Mouse (Mus musculus) midbrain, embryonic 16.5 days (tissue): Measurements from ENCODE around the gene Tmem178b. TPM values are rescaled to one million over a fixed set of nuclear protein-coding genes. Genes with fewer than 3 reads are reported as not detected.

ENCODE experiments used
- ATAC-seq: fragments of 200-750 bp; cut with Nextera tagmentation; 2 replicates; pipeline ENCODE4 v1.8.0; 2017; ENCODE audit warnings: moderate TSS enrichment
- H3K27ac ChIP-seq: fragments of 300-500 bp; sonication (generic); 2 replicates; pipeline ENCODE4 v1.5.1; 2014; ENCODE audit warnings: mild to moderate bottlenecking, low read length, mixed read lengths
- H3K27me3 ChIP-seq: fragments of 300-500 bp; sonication (generic); 2 replicates; pipeline ENCODE4 v1.6.1; 2014; ENCODE audit warnings: low read depth, low read length, mixed read lengths; ENCODE audit not compliant: control insufficient read depth, insufficient read depth
- H3K36me3 ChIP-seq: fragments of 300-500 bp; sonication (generic); 2 replicates; pipeline ENCODE4 v1.6.1; 2014; ENCODE audit warnings: mild to moderate bottlenecking, low read length, moderate library complexity, mixed read lengths; ENCODE audit not compliant: control insufficient read depth, insufficient read depth
- H3K4me1 ChIP-seq: fragments of 300-500 bp; sonication (generic); 2 replicates; pipeline ENCODE4 v1.6.1; 2014; ENCODE audit warnings: mild to moderate bottlenecking, low read length, mixed read lengths; ENCODE audit not compliant: control insufficient read depth, insufficient read depth
- H3K4me2 ChIP-seq: fragments of 300-500 bp; sonication (generic); 2 replicates; pipeline ENCODE4 v1.6.1; 2014; ENCODE audit warnings: mild to moderate bottlenecking, low read length, mixed read lengths
- H3K4me3 ChIP-seq: fragments of 300-500 bp; sonication (generic); 2 replicates; pipeline ENCODE4 v1.5.1; 2014; ENCODE audit warnings: low read depth, mild to moderate bottlenecking, low read length, moderate library complexity, mixed read lengths
- H3K9ac ChIP-seq: fragments of 300-500 bp; sonication (generic); 2 replicates; pipeline ENCODE4 v1.6.1; 2014; ENCODE audit warnings: low read depth, low read length, mixed read lengths
- H3K9me3 ChIP-seq: fragments of 300-500 bp; sonication (generic); replicated peaks from 2 replicates; pipeline ENCODE4 v1.6.1; 2014; ENCODE audit warnings: mild to moderate bottlenecking, low read length, mixed read lengths; ENCODE audit not compliant: control insufficient read depth, poor library complexity, severe bottlenecking
- WGBS: fragments of 180-500 bp; shearing (Covaris S2); extraction: QIAGEN DNeasy Blood & Tissue Kit; methylation state at CpG from one replicate; pipeline ENCODE4 v1.1.7; 2014; 5-methylcytosine and 5-hydroxymethylcytosine counted together
- polyA plus RNA-seq: library from polyadenylated mRNA; unstranded; fragments of >200 nt; fragmentation: Nextera tagmentation; extraction: Ambion mirVana; gene quantifications from 2 replicates; pipeline ENCODE4 v1.2.1, GENCODE M21; 2015

Tmem178b gene
- polyA plus RNA-seq, 1 experiment from 2014 or later = 32.8 TPM

DNA sequence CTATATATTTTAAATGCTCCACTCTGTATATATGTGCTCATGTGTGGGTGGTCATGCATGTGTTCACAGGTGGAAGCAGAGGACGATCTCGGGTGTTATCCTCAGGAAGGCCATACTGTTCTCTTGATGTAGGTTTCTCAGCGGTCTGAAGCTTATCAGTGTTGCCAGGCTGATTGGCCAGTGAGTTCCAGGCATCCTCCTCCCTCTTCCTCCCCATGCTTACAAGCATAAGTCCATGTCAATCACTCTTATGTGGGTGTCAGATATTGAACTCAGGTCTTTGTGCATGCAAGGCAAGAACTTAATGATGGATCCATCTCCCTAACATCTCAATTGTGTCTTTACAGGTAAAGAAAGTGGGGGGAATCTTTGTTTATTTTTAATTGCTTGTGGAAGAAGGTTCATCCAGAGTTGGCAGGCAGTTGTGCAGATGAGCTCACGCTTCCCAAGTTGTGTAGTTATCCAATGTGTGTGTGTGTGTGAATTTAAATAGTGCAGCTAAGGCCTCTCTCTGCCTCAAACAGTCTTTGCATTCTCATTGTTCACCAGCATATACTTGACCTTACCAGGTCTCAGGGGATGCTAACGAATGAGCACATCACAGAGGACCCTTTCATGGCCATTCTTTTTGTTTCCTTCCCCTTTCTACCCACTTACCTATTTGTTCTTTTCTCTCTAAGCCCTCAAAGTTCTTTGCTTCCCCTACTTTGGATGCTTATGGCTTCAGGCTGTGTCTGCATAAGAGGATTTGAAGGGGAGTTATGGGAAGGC is 72.8 kb downstream of the Tmem178b start:
- no peaks in the 10 kb centered on the region for H3K9me3 ChIP-seq
- no peaks in the 10 kb centered on the region for H3K27me3 ChIP-seq
- no peak overlapping the region for H3K27ac ChIP-seq
- no peak overlapping the region for H3K9ac ChIP-seq
- peaks cover 4% of the 10 kb centered on the region; the same call in 1 of the 2 replicates for H3K4me1 ChIP-seq
- no peak overlapping the region for H3K4me2 ChIP-seq
- 68% methylated on average over 5 of the region's 5 CpGs for WGBS
- no peaks in the 10 kb centered on the region for H3K36me3 ChIP-seq
- H3K4me3 ChIP-seq = no peak overlapping the region
- no peak for ATAC-seq

DNA sequence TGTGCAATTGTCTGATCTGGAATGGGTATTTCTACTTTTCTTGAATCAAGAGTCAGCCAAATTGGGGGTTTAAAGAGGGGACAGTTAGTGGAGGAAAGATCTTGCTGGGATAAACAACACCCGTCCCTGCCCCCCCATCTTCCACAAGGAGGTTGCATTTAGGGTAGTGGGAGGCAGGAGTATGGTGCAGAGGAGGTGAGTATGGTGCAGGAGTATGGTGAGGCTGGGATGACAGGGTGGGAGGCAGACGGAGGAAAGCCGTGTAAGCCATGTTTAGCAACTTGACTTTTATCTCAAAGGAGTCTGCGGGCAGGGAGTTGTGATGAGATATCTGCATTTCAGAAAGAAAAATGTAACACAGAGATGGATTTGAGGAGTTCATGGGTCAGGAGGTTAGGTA is 73.5 kb downstream of the Tmem178b start:
- Histone ChIP-seq H3K36me3 (no peaks in the 10 kb centered on the region), H3K4me2 (no peak overlapping the region), H3K27me3 (no peaks in the 10 kb centered on the region), H3K4me1 (peaks cover 4% of the 10 kb centered on the region; the same call in 1 of the 2 replicates), H3K27ac (no peak overlapping the region), H3K9me3 (no peaks in the 10 kb centered on the region), H3K9ac (no peak overlapping the region), H3K4me3 (no peak overlapping the region)
- WGBS = 62% methylated on average over 4 of the region's 4 CpGs
- no peak for ATAC-seq

- H3K4me2 ChIP-seq = no peak overlapping the region
- H3K36me3 ChIP-seq = no peaks in the 10 kb centered on the region
- H3K27me3 ChIP-seq = no peaks in the 10 kb centered on the region
- no peak overlapping the region for H3K4me3 ChIP-seq
- no peak overlapping the region for H3K27ac ChIP-seq
- H3K9ac ChIP-seq = no peak overlapping the region
- 84% methylated on average over 5 of the region's 5 CpGs for WGBS
- no peak for ATAC-seq
- no peaks in the 10 kb centered on the region for H3K9me3 ChIP-seq
- H3K4me1 ChIP-seq = no peaks in the 10 kb centered on the region
Observed at GRCm38 (mm10) chr6:39953951-39954350, 80.9 kb downstream of the Tmem178b start.

- Histone ChIP-seq H3K9ac (no peak overlapping the region), H3K4me2 (no peak overlapping the region), H3K27me3 (no peaks in the 10 kb centered on the region), H3K36me3 (no peaks in the 10 kb centered on the region), H3K27ac (no peak overlapping the region), H3K4me1 (no peaks in the 10 kb centered on the region), H3K4me3 (no peak overlapping the region), H3K9me3 (no peaks in the 10 kb centered on the region)
- WGBS = 92% methylated on average over 2 of the region's 2 CpGs
- ATAC-seq = no peak
Observed at GRCm38 (mm10) chr6:39955211-39955610, 82.1 kb downstream of the Tmem178b start.

GRCm38 (mm10) chr6:39964606-39965005 is 91.5 kb downstream of the Tmem178b start:
- whole genome bisulfite sequencing = 58% methylated on average over 4 of the region's 4 CpGs
- Histone ChIP-seq H3K27me3 (no peaks in the 10 kb centered on the region), H3K4me2 (no peak overlapping the region), H3K9me3 (no peaks in the 10 kb centered on the region), H3K4me1 (peaks cover 8% of the 10 kb centered on the region; the same call in 1 of the 2 replicates), H3K27ac (peak overlapping the region; percentile 46), H3K4me3 (no peak overlapping the region), H3K9ac (no peak overlapping the region), H3K36me3 (no peaks in the 10 kb centered on the region)
- ATAC-seq = no peak

- no peak overlapping the region for H3K27ac ChIP-seq
- no peak overlapping the region for H3K4me3 ChIP-seq
- no peak for ATAC-seq
- no peaks in the 10 kb centered on the region for H3K4me1 ChIP-seq
- no peaks in the 10 kb centered on the region for H3K36me3 ChIP-seq
- H3K4me2 ChIP-seq = no peak overlapping the region
- H3K9ac ChIP-seq = no peak overlapping the region
- no peaks in the 10 kb centered on the region for H3K27me3 ChIP-seq
- H3K9me3 ChIP-seq = no peaks in the 10 kb centered on the region
Observed at GRCm38 (mm10) chr6:39970281-39970680, 97.2 kb downstream of the Tmem178b start.

- Histone ChIP-seq H3K4me1 (no peaks in the 10 kb centered on the region), H3K9me3 (no peaks in the 10 kb centered on the region), H3K36me3 (no peaks in the 10 kb centered on the region), H3K4me3 (no peak overlapping the region), H3K27ac (no peak overlapping the region), H3K27me3 (no peaks in the 10 kb centered on the region), H3K4me2 (no peak overlapping the region), H3K9ac (no peak overlapping the region)
- 84% methylated on average over 4 of the region's 4 CpGs for WGBS
- ATAC-seq = no peak
Observed at GRCm38 (mm10) chr6:39978942-39979341, 105.9 kb downstream of the Tmem178b start.

GRCm38 (mm10) chr6:39990772-39991171 is 117.7 kb downstream of the Tmem178b start:
- WGBS = 65% methylated on average over 4 of the region's 4 CpGs
- Histone ChIP-seq H3K9me3 (no peaks in the 10 kb centered on the region), H3K4me3 (no peak overlapping the region), H3K27ac (no peak overlapping the region), H3K4me1 (peaks cover 8% of the 10 kb centered on the region), H3K9ac (no peak overlapping the region), H3K36me3 (no peaks in the 10 kb centered on the region), H3K4me2 (no peak overlapping the region), H3K27me3 (no peaks in the 10 kb centered on the region)
- no peak for ATAC-seq

GRCm38 (mm10) chr6:39991922-39992321 is 118.9 kb downstream of the Tmem178b start:
- Histone ChIP-seq H3K27me3 (no peaks in the 10 kb centered on the region), H3K4me3 (no peak overlapping the region), H3K4me1 (peaks cover 10% of the 10 kb centered on the region), H3K36me3 (no peaks in the 10 kb centered on the region), H3K9ac (no peak overlapping the region), H3K4me2 (no peak overlapping the region), H3K27ac (no peak overlapping the region), H3K9me3 (no peaks in the 10 kb centered on the region)
- ATAC-seq = no peak
- WGBS = 69% methylated on average over 6 of the region's 6 CpGs
